Mouse (Mus musculus): ENCODE data around the gene Nt5c3b. TPM values are rescaled to one million over a fixed set of nuclear protein-coding genes. Genes with fewer than 3 reads are reported as not detected.
A peak's percentile ranks its signal among the peaks of the same experiment; 100 is the strongest.

Gene Nt5c3b
- polyA plus RNA-seq, 1 experiment from 2014 or later = 69.6 TPM

GRCm38 (mm10) chr11:100395861-100396631 lies 45.6 kb downstream of the Nt5c3b start:
- H3K9ac ChIP-seq (ENCODE audit: low read length) = peak overlapping the region; percentile 96
- H3K4me3 ChIP-seq (ENCODE audit: low read depth, low read length) = peak overlapping the region; percentile 93
- ATAC-seq (ENCODE audit: low FRiP score, low TSS enrichment) (peak; percentile 9; the same call in 1 of the 2 replicates), DNase-seq (ENCODE audit: low spot score) (peak; percentile 73)
- H3K36me3 ChIP-seq (ENCODE audit: control insufficient read depth, insufficient read depth, low read length) = no peaks in the 10 kb centered on the region; the same call in 1 of the 2 replicates
- H3K9me3 ChIP-seq (ENCODE audit: control insufficient read depth, low read length) = no peaks in the 10 kb centered on the region
- peaks cover 17% of the 10 kb centered on the region for H3K4me1 ChIP-seq (replicated peaks; ENCODE audit: control insufficient read depth, insufficient read depth)
- WGBS = 16% methylated on average over 17 of the region's 17 CpGs
- H3K4me2 ChIP-seq (replicated peaks; ENCODE audit: low read depth) = peak overlapping the region; percentile 82
- TF ChIP-seq CTCF (IDR thresholded peaks at IDR 0.05; ENCODE audit: low read depth) (peak; percentile 40; the same call in 1 of the 2 replicates), EP300 (optimal IDR thresholded peaks at IDR 0.05) (no peak)
- H3K27me3 ChIP-seq (ENCODE audit: control insufficient read depth, insufficient read depth, low read length) = no peaks in the 10 kb centered on the region
- H3K27ac ChIP-seq (replicated peaks) = peak overlapping the region; percentile 98

DNA sequence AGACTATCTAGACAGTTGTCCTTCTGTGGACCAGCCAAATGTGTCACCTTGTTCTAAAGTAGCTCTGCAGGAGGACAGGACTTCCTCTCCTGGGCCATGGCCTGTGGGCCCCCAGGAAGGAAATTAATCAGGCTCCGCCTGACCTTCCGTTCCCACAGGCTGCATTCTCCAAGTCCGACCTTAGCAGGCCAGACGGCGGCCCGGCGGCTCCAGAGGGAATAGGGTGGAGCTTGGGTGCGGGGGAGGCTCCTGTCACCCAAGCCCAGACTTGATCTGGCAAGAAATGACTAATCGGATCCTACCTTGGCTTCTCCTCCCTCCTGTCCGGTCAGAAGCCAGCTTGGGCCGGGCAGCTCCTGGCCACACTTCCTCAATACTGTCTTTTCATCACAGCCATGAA lies 46.4 kb downstream of the Nt5c3b start:
- TF ChIP-seq CTCF (IDR thresholded peaks at IDR 0.05; ENCODE audit: low read depth) (no peak), EP300 (optimal IDR thresholded peaks at IDR 0.05) (no peak)
- Histone ChIP-seq H3K4me3 (ENCODE audit: low read depth, low read length) (peak overlapping the region; percentile 93), H3K4me2 (replicated peaks; ENCODE audit: low read depth) (peak overlapping the region; percentile 82), H3K9me3 (ENCODE audit: control insufficient read depth, low read length) (no peaks in the 10 kb centered on the region), H3K27ac (replicated peaks) (peak overlapping the region; percentile 98), H3K4me1 (replicated peaks; ENCODE audit: control insufficient read depth, insufficient read depth) (peaks cover 25% of the 10 kb centered on the region), H3K9ac (ENCODE audit: low read length) (peak overlapping the region; percentile 55), H3K27me3 (ENCODE audit: control insufficient read depth, insufficient read depth, low read length) (no peaks in the 10 kb centered on the region), H3K36me3 (ENCODE audit: control insufficient read depth, insufficient read depth, low read length) (no peaks in the 10 kb centered on the region; the same call in 1 of the 2 replicates)
- peak; percentile 88 for DNase-seq (ENCODE audit: low spot score)
- WGBS = 30% methylated on average over 11 of the region's 11 CpGs
- ATAC-seq (ENCODE audit: low FRiP score, low TSS enrichment) = peak; percentile 45

GRCm38 (mm10) chr11:100394353-100395074 lies 47.1 kb downstream of the Nt5c3b start:
- ATAC-seq (ENCODE audit: low FRiP score, low TSS enrichment) (no peak), DNase-seq (ENCODE audit: low spot score) (no peak)
- peak overlapping the region; percentile 93 for H3K4me3 ChIP-seq (ENCODE audit: low read depth, low read length)
- H3K9me3 ChIP-seq (ENCODE audit: control insufficient read depth, low read length) = no peaks in the 10 kb centered on the region
- peaks cover 30% of the 10 kb centered on the region for H3K4me1 ChIP-seq (replicated peaks; ENCODE audit: control insufficient read depth, insufficient read depth)
- no peaks in the 10 kb centered on the region for H3K27me3 ChIP-seq (ENCODE audit: control insufficient read depth, insufficient read depth, low read length)
- H3K36me3 ChIP-seq (ENCODE audit: control insufficient read depth, insufficient read depth, low read length) = no peaks in the 10 kb centered on the region; the same call in 1 of the 2 replicates
- peak overlapping the region; percentile 55 for H3K9ac ChIP-seq (ENCODE audit: low read length)
- WGBS = 49% methylated on average over 5 of the region's 5 CpGs
- H3K4me2 ChIP-seq (replicated peaks; ENCODE audit: low read depth) = peak overlapping the region; percentile 82
- H3K27ac ChIP-seq (replicated peaks) = peak overlapping the region; percentile 98
- TF ChIP-seq EP300 (optimal IDR thresholded peaks at IDR 0.05) (no peak), CTCF (IDR thresholded peaks at IDR 0.05; ENCODE audit: low read depth) (no peak)

GRCm38 (mm10) chr11:100393733-100394132 lies 47.9 kb downstream of the Nt5c3b start:
- H3K27me3 ChIP-seq (ENCODE audit: control insufficient read depth, insufficient read depth, low read length) = no peaks in the 10 kb centered on the region
- H3K4me3 ChIP-seq (ENCODE audit: low read depth, low read length) = no peak overlapping the region
- TF ChIP-seq EP300 (optimal IDR thresholded peaks at IDR 0.05) (no peak), CTCF (IDR thresholded peaks at IDR 0.05; ENCODE audit: low read depth) (no peak)
- peaks cover 33% of the 10 kb centered on the region for H3K4me1 ChIP-seq (replicated peaks; ENCODE audit: control insufficient read depth, insufficient read depth)
- H3K36me3 ChIP-seq (ENCODE audit: control insufficient read depth, insufficient read depth, low read length) = no peaks in the 10 kb centered on the region; the same call in 1 of the 2 replicates
- ATAC-seq (ENCODE audit: low FRiP score, low TSS enrichment) = no peak
- DNase-seq (ENCODE audit: low spot score) = peak; percentile 65
- 52% methylated on average over 7 of the region's 7 CpGs for WGBS
- H3K9ac ChIP-seq (ENCODE audit: low read length) = peak overlapping the region; percentile 35; the same call in 1 of the 2 replicates
- H3K9me3 ChIP-seq (ENCODE audit: control insufficient read depth, low read length) = no peaks in the 10 kb centered on the region
- H3K4me2 ChIP-seq (replicated peaks; ENCODE audit: low read depth) = peak overlapping the region; percentile 82
- H3K27ac ChIP-seq (replicated peaks) = peak overlapping the region; percentile 70

DNA sequence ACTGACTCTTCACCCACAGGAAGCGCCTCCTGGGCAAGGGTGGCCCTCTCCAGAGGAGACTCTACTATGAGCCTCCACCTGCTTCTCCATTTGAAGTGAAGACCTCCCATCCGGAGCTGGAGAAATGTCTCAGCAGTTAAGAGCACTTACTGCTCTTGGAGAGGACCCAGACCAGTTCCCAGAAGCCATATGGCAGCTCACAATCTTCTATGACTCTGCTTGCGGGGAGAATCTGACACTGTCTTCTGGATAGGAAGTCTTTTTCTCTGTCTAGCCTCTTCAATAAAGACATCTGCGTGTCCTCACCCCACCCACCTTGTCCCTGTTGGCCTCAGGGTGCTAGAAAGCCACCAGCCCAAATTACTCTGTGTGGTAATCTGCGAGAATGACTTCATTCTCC lies 48.6 kb downstream of the Nt5c3b start:
- DNase-seq (ENCODE audit: low spot score) (no peak), ATAC-seq (ENCODE audit: low FRiP score, low TSS enrichment) (no peak)
- Histone ChIP-seq H3K36me3 (ENCODE audit: control insufficient read depth, insufficient read depth, low read length) (no peaks in the 10 kb centered on the region; the same call in 1 of the 2 replicates), H3K9ac (ENCODE audit: low read length) (no peak overlapping the region), H3K27ac (replicated peaks) (peak overlapping the region; percentile 70), H3K27me3 (ENCODE audit: control insufficient read depth, insufficient read depth, low read length) (no peaks in the 10 kb centered on the region), H3K4me3 (ENCODE audit: low read depth, low read length) (no peak overlapping the region), H3K4me2 (replicated peaks; ENCODE audit: low read depth) (peak overlapping the region; percentile 82), H3K9me3 (ENCODE audit: control insufficient read depth, low read length) (no peaks in the 10 kb centered on the region), H3K4me1 (replicated peaks; ENCODE audit: control insufficient read depth, insufficient read depth) (peaks cover 41% of the 10 kb centered on the region)
- 65% methylated on average over 5 of the region's 5 CpGs for WGBS
- no peak for TF ChIP-seq EP300 (optimal IDR thresholded peaks at IDR 0.05)
- no peak for TF ChIP-seq CTCF (IDR thresholded peaks at IDR 0.05; ENCODE audit: low read depth)
